Mouse (Mus musculus) ovary, adult 2 months (tissue): ENCODE results near the gene Mup17. TPM values are rescaled to one million over a fixed set of nuclear protein-coding genes. Genes with fewer than 3 reads are reported as not detected.

Source experiments
- polyA plus RNA-seq: library from polyadenylated mRNA; depleted of rRNA; stranded (reverse); fragments of >200 nt; gene quantifications from 2 replicates; pipeline ENCODE4 v1.2.3, GENCODE M21; 2012; rRNA removed

Gene Mup17
- polyA plus RNA-seq, result not detected in 2 replicates

GRCm38 (mm10) chr4:61595771-61596170, at the start of gene Mup17:
Gene Mup17 (minus strand): TSS chr4:61595871.

Other genes starting within 250 kb of the Mup17 start
- not detected in 2 replicates for gene Mup15, start 156.1 kb downstream of the Mup17 start, polyA plus RNA-seq
- gene Mup16, start 76.3 kb downstream of the Mup17 start, polyA plus RNA-seq, result not detected in 2 replicates
- gene Mup18, start 78.3 kb upstream of the Mup17 start, polyA plus RNA-seq, result not detected in 2 replicates
- not detected in 2 replicates for gene Mup19, start 186.4 kb upstream of the Mup17 start, polyA plus RNA-seq
- gene Mup5, start 239.4 kb upstream of the Mup17 start, polyA plus RNA-seq, result not detected in 2 replicates